Mouse (Mus musculus): ENCODE results near the gene Pknox1.
"Not testable (repeated sequence)": the region's sequence is repeated elsewhere in the genome, so short reads cannot be mapped to it uniquely, and the experiment has no call there.

Gene Pknox1

GRCm38 (mm10) chr17:31597957-31598356 is 33.4 kb downstream of the Pknox1 start:
- DNase-seq (ENCODE audit: low read depth), result no peak

DNA sequence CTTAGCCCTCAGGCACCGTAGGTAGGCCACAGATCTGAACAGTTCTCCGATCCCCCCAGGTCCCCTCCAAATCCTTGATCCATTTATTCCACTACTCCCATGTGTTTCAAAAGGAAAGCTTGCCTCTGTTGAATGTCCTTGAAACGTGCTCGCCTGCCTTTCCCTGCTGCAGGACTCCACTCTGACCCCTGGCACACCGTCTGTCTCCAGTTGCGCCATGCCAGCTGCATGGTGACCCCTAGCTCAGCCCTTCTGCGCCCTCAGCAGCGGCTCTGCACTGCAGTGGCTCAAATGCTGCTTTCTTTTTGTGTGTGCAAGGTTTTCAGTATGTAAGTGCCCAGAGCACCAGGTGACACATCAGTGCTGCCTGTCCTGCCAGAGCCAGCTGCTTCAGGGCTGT is 34.1 kb downstream of the Pknox1 start:
- no peak for DNase-seq (ENCODE audit: low read depth)

DNA sequence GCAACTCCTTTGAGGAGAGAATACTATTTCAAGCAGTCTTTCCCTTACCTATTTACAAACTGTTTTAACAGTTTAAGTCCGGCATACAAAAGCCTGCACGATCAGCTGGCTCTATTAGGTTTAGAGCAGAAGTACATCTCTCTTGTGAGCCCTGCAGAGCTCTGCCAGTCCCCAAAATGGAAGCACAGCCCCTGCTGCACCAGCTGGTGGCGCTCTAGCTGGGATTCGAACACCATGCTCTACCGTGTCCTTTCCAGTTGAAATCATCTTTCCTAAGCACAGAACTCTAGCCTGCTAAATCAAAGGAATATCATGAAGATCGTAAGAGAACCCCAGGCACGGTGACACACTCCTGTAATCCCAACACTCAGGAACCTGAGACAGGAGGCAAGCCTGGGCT is 41.9 kb downstream of the Pknox1 start:
- DNase-seq (ENCODE audit: low read depth), result no peak

GRCm38 (mm10) chr17:31607256-31607951 is 42.9 kb downstream of the Pknox1 start:
- no peak for DNase-seq (ENCODE audit: low read depth)

- DNase-seq (ENCODE audit: low read depth), result not testable (repeated sequence)
Observed at GRCm38 (mm10) chr17:31609173-31609572, 44.6 kb downstream of the Pknox1 start.

- DNase-seq (ENCODE audit: low read depth), result no peak
Observed at GRCm38 (mm10) chr17:31609895-31610294, 45.4 kb downstream of the Pknox1 start.

DNA sequence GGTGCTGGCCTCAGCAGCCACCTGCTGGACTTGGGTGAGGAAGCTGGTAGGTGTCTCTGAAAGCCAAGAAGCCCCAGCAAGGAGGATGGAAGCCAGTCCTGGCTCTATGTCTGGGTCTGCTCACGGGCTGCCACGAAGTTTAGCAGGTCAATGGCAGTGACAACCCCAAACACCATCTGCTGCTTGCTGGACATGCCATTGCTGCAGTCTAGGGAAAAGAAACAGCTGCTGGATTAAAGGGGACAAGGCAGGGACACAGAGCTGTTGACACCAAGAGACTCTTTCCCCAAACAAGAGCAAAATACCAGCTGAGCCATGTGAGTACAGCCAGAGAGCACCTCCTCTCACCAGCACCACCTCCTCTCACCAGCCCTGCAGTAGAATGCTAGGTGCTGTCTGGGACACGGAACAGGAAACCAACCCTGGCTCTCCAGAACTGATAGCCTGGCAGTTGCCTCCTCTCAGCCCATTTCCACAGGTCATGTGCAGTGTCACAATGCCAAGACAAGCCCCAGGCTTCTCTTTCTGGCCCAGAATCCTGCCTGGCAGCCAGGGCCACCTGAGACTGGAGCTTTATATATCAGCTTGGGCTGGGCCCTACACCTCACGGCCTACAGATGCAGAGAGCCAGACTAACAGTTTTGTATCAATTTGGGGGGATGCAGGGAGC is 48.7 kb downstream of the Pknox1 start:
- no peak for DNase-seq (ENCODE audit: low read depth)

DNA sequence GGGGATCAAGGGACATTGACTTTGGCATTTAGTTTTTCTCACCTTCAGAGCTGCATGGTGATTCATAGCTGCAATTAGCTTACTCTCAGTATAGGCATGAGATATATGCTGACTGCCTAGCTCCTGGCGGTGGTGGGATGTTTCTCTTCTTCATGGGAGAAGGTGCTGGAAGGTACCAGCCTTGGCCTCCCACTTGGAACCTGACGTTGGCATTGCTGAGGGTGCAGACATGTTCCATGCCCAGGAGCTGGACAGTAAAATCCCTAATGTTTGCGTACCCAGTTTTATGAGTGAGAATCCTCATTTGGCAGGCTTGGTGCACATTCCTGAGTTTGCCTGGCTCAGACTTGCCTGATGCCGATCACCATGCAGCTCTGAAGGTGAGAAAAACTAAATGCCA is 58.6 kb downstream of the Pknox1 start:
- no peak for DNase-seq (ENCODE audit: low read depth)

DNA sequence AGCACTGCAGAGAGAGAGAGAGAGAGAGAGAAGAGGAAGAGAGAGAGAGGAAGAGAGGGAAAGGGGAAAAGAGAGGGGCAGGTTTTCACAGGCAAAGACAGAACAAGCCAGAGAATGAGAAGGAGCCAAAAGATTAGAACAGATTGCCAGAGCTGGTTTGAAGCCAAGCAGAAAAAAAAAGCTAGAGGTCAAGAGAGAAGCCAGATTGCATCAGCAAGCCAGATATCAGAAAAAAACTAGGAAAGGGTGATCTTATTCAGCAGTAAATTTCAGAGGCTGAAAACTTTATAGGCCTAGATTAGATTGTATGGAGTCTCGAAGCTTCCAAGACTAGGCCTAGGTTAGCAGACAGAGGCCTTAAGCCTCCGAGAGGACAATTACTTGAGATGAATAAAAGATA is 63.4 kb downstream of the Pknox1 start:
- no peak for DNase-seq (ENCODE audit: low read depth)

DNA sequence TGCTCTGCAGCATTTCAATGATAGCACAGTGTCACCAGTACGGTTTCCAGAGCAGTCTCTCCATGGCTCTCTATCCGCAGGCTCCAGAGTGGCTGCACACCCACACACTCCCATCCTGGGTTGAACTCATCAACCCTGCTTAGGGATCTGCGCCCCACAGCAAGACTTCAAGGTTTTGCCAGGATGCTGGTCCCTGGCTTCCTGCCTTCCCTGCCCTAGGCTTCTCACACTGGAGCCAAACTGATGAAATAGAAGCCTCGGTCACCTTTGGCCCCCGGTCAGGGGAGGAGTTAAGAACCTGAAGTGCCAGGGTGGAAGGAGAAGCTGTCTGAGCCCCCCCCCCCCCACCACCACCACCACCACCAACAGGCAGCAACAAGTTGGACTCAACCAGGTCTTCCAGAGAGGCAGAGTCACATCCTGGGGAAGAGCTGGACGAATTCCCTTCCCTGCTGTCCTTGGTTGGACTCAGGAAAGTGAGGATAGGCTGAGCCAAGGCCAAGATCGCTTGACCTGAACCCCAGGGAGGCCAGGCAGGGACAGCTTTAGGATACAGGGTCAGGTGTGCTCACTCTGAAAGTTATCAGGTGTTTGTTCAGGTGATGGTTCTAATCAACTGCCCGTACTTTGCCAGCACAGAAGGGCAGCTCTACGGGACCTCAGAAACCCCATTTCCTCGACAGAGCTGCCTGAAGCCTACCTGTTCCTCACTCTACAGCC is 66.7 kb downstream of the Pknox1 start:
- DNase-seq (ENCODE audit: low read depth), result no peak

DNA sequence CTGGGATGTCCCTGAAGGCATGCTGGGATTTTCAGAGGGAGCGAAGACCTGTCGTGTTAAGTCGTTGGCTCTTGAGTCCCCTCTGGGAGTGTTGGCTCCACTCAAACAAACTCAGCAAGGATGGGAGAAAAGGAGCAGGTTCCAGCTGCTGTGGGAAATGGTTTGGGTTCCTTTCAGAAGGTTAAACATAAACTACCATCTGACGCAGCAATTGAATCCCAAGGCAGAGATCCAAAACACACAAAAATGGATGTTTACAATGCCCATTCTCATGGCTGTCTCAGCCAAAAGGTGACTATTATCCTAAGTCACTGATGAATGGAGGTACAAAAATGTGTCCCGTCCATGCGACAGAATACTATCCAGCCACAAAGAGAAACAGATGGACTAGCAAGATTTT is 68.5 kb downstream of the Pknox1 start:
- DNase-seq (ENCODE audit: low read depth), result no peak

DNA sequence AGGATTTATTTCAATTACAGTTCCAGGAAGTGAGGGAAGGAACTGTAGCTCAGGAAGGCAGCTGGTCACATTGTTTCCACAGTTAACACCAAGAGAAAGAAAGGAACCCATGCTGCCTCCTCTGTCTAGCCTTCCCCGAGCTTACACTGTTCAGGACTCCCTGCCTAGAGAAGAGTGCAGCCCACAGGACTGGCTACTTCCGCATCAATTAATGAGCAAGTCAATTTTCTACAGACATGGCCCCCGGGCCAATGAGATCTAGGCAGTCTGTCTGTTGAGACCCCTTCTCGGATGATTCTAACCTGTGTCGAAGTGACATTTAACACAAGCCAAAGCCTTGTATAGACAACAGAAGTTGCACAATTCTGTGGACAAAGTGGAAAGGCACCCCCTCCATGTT is 70.4 kb downstream of the Pknox1 start:
- DNase-seq (ENCODE audit: low read depth), result no peak

- no peak for DNase-seq (ENCODE audit: low read depth)
Observed at GRCm38 (mm10) chr17:31635781-31636180, 71.2 kb downstream of the Pknox1 start.

DNA sequence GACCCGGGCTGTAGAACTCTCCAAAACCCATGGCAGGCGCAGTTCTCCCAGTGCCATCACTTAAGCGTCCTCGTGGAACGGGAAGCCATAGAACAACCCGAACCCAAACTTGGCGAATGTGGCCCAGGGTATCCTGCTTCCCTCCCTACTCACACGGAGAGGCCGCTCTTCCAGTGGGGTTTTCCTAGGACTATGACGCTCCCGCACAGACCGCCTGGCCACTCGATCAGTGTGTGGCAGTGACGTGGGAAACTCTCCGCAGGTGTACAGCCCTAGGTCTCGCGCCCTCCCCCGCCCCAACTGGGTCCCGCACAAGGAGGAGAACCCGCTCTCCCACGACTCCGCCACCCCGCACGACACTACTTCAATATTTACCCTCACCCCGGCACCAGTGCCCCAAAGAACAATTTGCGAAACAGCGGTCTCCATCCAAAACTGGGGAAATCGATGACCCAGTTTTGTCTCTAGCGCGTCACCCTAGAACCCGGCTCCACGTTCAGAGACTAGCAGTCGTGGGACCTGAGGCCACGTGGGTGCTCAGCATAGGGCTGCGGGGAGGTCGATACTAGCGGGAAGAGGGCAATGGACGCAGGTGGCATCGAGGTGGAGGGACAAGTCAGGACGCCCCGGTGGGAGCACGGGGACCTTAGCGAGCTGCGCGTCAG is 71.9 kb downstream of the Pknox1 start:
- DNase-seq (ENCODE audit: low read depth), result no peak

DNA sequence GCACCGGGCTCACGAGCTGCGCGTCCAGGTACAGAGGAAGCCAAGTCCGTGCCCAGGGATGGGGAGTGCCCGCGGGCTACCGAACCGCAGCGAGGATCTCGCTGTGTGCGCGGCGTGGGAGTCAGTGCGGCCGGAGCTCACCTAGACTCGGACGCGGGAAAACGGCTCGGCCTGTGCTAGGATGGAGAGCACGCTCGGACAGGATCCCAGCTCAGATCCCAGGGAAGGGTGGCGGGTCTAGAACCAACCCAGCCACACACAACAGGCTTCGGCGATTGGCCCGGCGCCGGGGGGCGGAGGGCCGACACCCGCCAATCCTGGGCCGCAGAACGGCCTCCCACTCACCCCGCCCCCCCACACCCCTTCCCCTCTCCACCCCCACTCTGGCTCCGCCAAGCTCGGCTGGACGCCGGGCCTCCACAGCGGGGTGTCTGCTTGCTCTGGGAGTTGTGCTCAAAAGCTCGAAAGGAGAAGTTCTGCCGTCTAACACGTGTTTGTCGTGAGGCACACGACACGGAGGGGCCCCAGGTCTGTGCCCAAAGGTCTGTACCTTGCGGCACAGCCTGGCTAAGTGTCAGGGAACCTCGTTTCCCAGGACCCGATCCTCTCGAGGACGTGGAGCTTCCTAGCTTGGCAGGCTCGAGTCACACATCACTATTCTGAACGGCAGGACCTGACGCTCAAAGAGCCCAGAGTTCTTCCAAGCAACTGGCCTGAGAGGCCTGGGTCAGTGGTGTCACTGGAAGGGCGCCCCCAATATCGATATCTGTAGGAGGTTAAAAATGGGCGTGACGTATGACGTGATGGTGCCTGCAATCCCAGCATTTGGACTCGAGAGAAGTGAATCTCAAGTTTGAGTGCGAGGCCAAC is 72.6 kb downstream of the Pknox1 start, which contains the start of gene Cbs:
Cbs (minus strand) TSS at position 297 of the 870 bp plus-strand sequence.
- no peak for DNase-seq (ENCODE audit: low read depth)

DNA sequence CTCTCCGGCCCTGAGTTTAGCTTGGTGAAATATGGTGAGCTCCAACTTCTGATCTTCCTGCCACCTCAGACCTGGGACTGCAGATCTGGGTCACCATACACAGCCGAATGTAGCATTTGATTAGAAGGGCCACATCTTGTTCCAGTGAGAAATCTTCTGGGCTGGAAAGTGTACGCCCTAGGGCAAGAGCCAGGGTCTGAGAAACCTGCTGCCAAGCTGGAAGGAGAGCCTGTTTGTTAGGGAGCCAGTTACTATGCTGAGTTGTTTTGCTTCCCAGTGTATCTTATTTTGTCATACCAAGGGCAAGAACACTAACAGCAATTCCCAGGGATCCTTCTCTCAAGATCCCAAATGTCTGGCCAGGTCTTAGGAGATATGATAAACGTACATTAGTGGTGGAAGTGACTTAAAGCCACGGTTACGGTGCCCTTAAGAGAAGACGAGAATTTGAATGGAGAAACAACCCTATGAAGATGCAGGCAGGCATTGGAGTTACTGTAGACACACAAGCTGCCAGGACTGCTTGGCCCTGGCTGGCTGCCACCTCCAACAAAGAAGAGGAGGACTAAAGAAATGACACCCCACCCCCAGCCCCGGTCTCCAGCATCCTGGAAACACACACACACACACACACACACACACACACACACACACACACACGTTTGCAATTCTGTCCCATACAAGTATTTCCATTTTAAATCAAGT is 73.5 kb downstream of the Pknox1 start:
- DNase-seq (ENCODE audit: low read depth), result peak; percentile 18

DNA sequence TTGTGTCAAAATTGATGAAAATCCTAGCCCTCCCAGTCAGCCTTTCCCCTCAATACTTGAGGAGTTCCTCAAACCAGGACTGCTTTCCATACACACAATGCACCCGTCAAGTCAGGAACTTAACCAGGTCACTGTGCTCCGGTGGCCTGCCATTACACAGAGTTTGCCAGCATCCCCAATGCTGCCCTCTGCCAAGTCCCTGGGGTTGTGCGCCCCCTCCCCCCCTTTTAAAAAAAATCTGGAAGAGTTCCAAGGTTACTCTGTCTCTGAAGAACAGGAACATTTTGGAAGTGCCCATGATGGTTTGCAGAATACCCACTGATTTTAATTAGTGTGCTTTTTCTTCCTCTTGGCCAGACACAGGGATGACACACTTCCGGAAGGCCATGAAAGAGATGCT is 75.1 kb downstream of the Pknox1 start:
- no peak for DNase-seq (ENCODE audit: low read depth)

- DNase-seq (ENCODE audit: low read depth), result no peak
Observed at GRCm38 (mm10) chr17:31642331-31642730, 77.8 kb downstream of the Pknox1 start.

- DNase-seq (ENCODE audit: low read depth), result no peak
Observed at GRCm38 (mm10) chr17:31642913-31643312, 78.4 kb downstream of the Pknox1 start.

DNA sequence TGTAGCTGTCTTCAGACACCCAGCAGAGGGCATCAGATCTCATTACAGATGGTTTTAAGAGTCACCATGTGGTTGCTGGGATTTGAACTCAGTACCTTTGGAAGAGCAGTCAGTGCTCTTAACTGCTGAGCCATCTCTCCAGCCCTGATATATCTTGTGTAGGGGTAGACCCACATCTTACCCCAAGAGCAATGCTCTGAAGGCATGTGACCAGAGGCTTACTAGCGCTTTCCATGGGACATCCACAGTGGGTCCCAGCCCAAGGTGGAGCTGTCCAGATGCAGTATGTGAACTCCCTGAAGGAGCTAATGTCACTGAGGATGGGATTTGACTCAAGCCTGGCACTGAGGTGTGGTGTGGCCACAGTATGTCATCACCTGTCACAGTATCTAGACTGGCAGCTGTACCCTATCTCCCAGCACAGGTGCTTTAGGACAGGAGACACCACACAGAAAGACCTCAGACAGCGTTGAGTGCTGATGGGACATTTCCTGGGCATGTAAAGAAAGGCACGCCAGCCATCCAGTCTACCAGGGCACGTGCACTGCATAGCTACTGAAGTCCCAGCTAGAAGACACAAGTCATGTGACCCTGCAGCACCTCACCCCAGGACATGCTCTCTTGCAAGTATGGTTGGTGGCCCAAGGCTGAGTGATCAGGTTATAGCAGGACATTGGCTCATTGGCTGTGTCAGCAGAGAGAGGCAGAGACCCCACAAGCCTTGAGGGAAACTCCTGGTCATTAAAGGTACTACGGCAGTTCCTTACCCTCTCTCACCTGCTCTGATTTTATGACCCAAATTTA is 81.9 kb downstream of the Pknox1 start:
- no peak for DNase-seq (ENCODE audit: low read depth)

Measured in NIH3T3 (cell line).